Mouse (Mus musculus) forebrain, embryonic 11.5 days (tissue): ENCODE measurements around the gene Napepld. TPM values are rescaled to one million over a fixed set of nuclear protein-coding genes. Genes with fewer than 3 reads are reported as not detected.

ENCODE experiments used
- ATAC-seq: fragments of 200-750 bp; cut with Nextera tagmentation; replicated peaks from 2 replicates; pipeline ENCODE4 v1.8.0; 2017; ENCODE audit warnings: moderate TSS enrichment; ENCODE audit not compliant: low FRiP score
- DNase-seq: peaks from one replicate; pipeline ENCODE4 v3.0.0-alpha.2; 2017; ENCODE audit warnings: low spot score
- H3K27ac ChIP-seq: fragments of 300-500 bp; sonication (generic); 2 replicates; pipeline ENCODE4 v1.5.1; 2014; ENCODE audit warnings: low read depth, low read length
- H3K27me3 ChIP-seq: fragments of 300-500 bp; sonication (generic); 2 replicates; pipeline ENCODE4 v1.6.1; 2014; ENCODE audit warnings: mild to moderate bottlenecking, low read length, mixed read lengths; ENCODE audit not compliant: control insufficient read depth, insufficient read depth
- H3K36me3 ChIP-seq: fragments of 300-500 bp; sonication (generic); 2 replicates; pipeline ENCODE4 v1.6.1; 2014; ENCODE audit warnings: mild to moderate bottlenecking, low read length, moderate library complexity, mixed read lengths; ENCODE audit not compliant: control insufficient read depth, insufficient read depth
- H3K4me1 ChIP-seq: fragments of 300-500 bp; sonication (generic); replicated peaks from 2 replicates; pipeline ENCODE4 v1.6.1; 2014; ENCODE audit warnings: low read length, mixed read lengths; ENCODE audit not compliant: control insufficient read depth, insufficient read depth
- H3K4me2 ChIP-seq: fragments of 300-500 bp; sonication (generic); 2 replicates; pipeline ENCODE4 v1.6.1; 2014; ENCODE audit warnings: low read depth, mild to moderate bottlenecking, low read length, moderate library complexity, mixed read lengths; ENCODE audit not compliant: severe bottlenecking
- H3K4me3 ChIP-seq: fragments of 300-500 bp; sonication (generic); 2 replicates; pipeline ENCODE4 v1.5.1; 2014; ENCODE audit warnings: low read depth, low read length
- H3K9ac ChIP-seq: fragments of 300-500 bp; sonication (generic); 2 replicates; pipeline ENCODE4 v1.6.1; 2014; ENCODE audit warnings: low read length
- H3K9me3 ChIP-seq: fragments of 300-500 bp; sonication (generic); 2 replicates; pipeline ENCODE4 v1.6.1; 2016; ENCODE audit warnings: low read length, mixed read lengths; ENCODE audit not compliant: control insufficient read depth
- WGBS: fragments of 180-500 bp; shearing (Covaris S2); extraction: QIAGEN DNeasy Blood & Tissue Kit; methylation state at CpG from one replicate; pipeline ENCODE4 v1.1.7; 2014; 5-methylcytosine and 5-hydroxymethylcytosine counted together
- polyA plus RNA-seq: library from polyadenylated mRNA; unstranded; fragments of >200 nt; fragmentation: Nextera tagmentation; extraction: Ambion mirVana; gene quantifications from 2 replicates; pipeline ENCODE4 v1.2.1, GENCODE M21; 2014

Gene Napepld
- polyA plus RNA-seq, 1 experiment from 2014 or later = 20.3 TPM

- ATAC-seq (no peak), DNase-seq (no peak)
- Histone ChIP-seq H3K9me3 (no peaks in the 10 kb centered on the region), H3K9ac (no peak overlapping the region), H3K27ac (no peak overlapping the region), H3K4me1 (peaks cover 9% of the 10 kb centered on the region), H3K27me3 (no peaks in the 10 kb centered on the region), H3K4me2 (no peak overlapping the region), H3K36me3 (no peaks in the 10 kb centered on the region; the same call in 1 of the 2 replicates), H3K4me3 (no peak overlapping the region)
- 78% methylated on average over 11 of the region's 11 CpGs for WGBS
Measured at GRCm38 (mm10) chr5:21736046-21736445, 34.9 kb upstream of the Napepld start.

GRCm38 (mm10) chr5:21735584-21735983 is 34.4 kb upstream of the Napepld start:
- peak; percentile 75 for DNase-seq
- H3K4me3 ChIP-seq = no peak overlapping the region
- no peaks in the 10 kb centered on the region; the same call in 1 of the 2 replicates for H3K36me3 ChIP-seq
- H3K27me3 ChIP-seq = no peaks in the 10 kb centered on the region
- no peak for ATAC-seq
- H3K9ac ChIP-seq = no peak overlapping the region
- no peak overlapping the region for H3K27ac ChIP-seq
- H3K4me2 ChIP-seq = 0 out of 2 replicates have a peak overlapping the region, but pooled peaks have one; percentile 18
- no peaks in the 10 kb centered on the region for H3K9me3 ChIP-seq
- peaks cover 9% of the 10 kb centered on the region for H3K4me1 ChIP-seq
- WGBS = 27% methylated on average over 10 of the region's 10 CpGs

- Histone ChIP-seq H3K4me1 (peaks cover 9% of the 10 kb centered on the region), H3K36me3 (no peaks in the 10 kb centered on the region; the same call in 1 of the 2 replicates), H3K9me3 (no peaks in the 10 kb centered on the region), H3K27me3 (no peaks in the 10 kb centered on the region), H3K9ac (no peak overlapping the region), H3K4me2 (no peak overlapping the region), H3K27ac (no peak overlapping the region), H3K4me3 (no peak overlapping the region)
- ATAC-seq = no peak
- WGBS = 84% methylated on average over 20 of the region's 20 CpGs
- DNase-seq = no peak
Measured at GRCm38 (mm10) chr5:21735100-21735499, 33.9 kb upstream of the Napepld start.

- 12% methylated on average over 8 of the region's 8 CpGs for WGBS
- H3K4me3 ChIP-seq = no peak overlapping the region
- H3K9me3 ChIP-seq = no peaks in the 10 kb centered on the region
- H3K4me2 ChIP-seq = peak overlapping the region; percentile 33; the same call in 1 of the 2 replicates
- peak overlapping the region; percentile 29 for H3K9ac ChIP-seq
- no peaks in the 10 kb centered on the region for H3K27me3 ChIP-seq
- no peaks in the 10 kb centered on the region for H3K36me3 ChIP-seq
- H3K27ac ChIP-seq = peak overlapping the region; percentile 98
- DNase-seq (peak; percentile 87), ATAC-seq (peak; percentile 92)
- peaks cover 9% of the 10 kb centered on the region for H3K4me1 ChIP-seq
Measured at GRCm38 (mm10) chr5:21732930-21733329, 31.7 kb upstream of the Napepld start.

GRCm38 (mm10) chr5:21732177-21732911 is 31.1 kb upstream of the Napepld start:
- Histone ChIP-seq H3K27ac (peak overlapping the region; percentile 98), H3K36me3 (no peaks in the 10 kb centered on the region), H3K9ac (peak overlapping the region; percentile 29), H3K4me1 (peaks cover 9% of the 10 kb centered on the region), H3K9me3 (no peaks in the 10 kb centered on the region), H3K27me3 (no peaks in the 10 kb centered on the region), H3K4me2 (peak overlapping the region; percentile 27; the same call in 1 of the 2 replicates), H3K4me3 (no peak overlapping the region)
- ATAC-seq = peak; percentile 74
- DNase-seq = peak; percentile 54
- WGBS = 32% methylated on average over 3 of the region's 3 CpGs

GRCm38 (mm10) chr5:21729107-21729506 is 27.9 kb upstream of the Napepld start:
- no peaks in the 10 kb centered on the region for H3K27me3 ChIP-seq
- ATAC-seq = no peak
- DNase-seq = no peak
- H3K4me1 ChIP-seq = peaks cover 19% of the 10 kb centered on the region
- no peaks in the 10 kb centered on the region for H3K36me3 ChIP-seq
- H3K27ac ChIP-seq = no peak overlapping the region
- H3K9me3 ChIP-seq = no peaks in the 10 kb centered on the region
- WGBS = 86% methylated on average over 5 of the region's 5 CpGs
- no peak overlapping the region for H3K4me3 ChIP-seq
- H3K9ac ChIP-seq = no peak overlapping the region
- H3K4me2 ChIP-seq = no peak overlapping the region

GRCm38 (mm10) chr5:21724872-21725271 is 23.7 kb upstream of the Napepld start:
- no peak overlapping the region for H3K4me2 ChIP-seq
- peak overlapping the region; percentile 81 for H3K27ac ChIP-seq
- H3K9me3 ChIP-seq = no peaks in the 10 kb centered on the region
- ATAC-seq (peak; percentile 84), DNase-seq (no peak)
- H3K36me3 ChIP-seq = no peaks in the 10 kb centered on the region
- peak overlapping the region; percentile 20; the same call in 1 of the 2 replicates for H3K9ac ChIP-seq
- 15% methylated on average over 7 of the region's 7 CpGs for WGBS
- H3K27me3 ChIP-seq = no peaks in the 10 kb centered on the region
- H3K4me1 ChIP-seq = peaks cover 10% of the 10 kb centered on the region; the same call in 1 of the 2 replicates
- no peak overlapping the region for H3K4me3 ChIP-seq

GRCm38 (mm10) chr5:21724427-21724826 is 23.2 kb upstream of the Napepld start:
- H3K9me3 ChIP-seq = no peaks in the 10 kb centered on the region
- no peak overlapping the region for H3K4me2 ChIP-seq
- H3K9ac ChIP-seq = no peak overlapping the region
- peaks cover 10% of the 10 kb centered on the region; the same call in 1 of the 2 replicates for H3K4me1 ChIP-seq
- no peaks in the 10 kb centered on the region for H3K27me3 ChIP-seq
- no peaks in the 10 kb centered on the region for H3K36me3 ChIP-seq
- H3K27ac ChIP-seq = peak overlapping the region; percentile 81
- no peak overlapping the region for H3K4me3 ChIP-seq
- 19% methylated on average over 1 of the region's 1 CpGs for WGBS
- DNase-seq (no peak), ATAC-seq (peak; percentile 62)

GRCm38 (mm10) chr5:21719209-21719608 is 18.0 kb upstream of the Napepld start:
- Histone ChIP-seq H3K9ac (no peak overlapping the region), H3K4me1 (no peaks in the 10 kb centered on the region), H3K27ac (no peak overlapping the region), H3K9me3 (no peaks in the 10 kb centered on the region), H3K36me3 (no peaks in the 10 kb centered on the region), H3K4me3 (no peak overlapping the region), H3K27me3 (no peaks in the 10 kb centered on the region), H3K4me2 (no peak overlapping the region)
- DNase-seq (no peak), ATAC-seq (no peak)
- 96% methylated on average over 2 of the region's 2 CpGs for WGBS
